Mouse (Mus musculus) liver, embryonic 14.5 days (tissue): ENCODE measurements around the gene Samd4.

Experiments used
- CTCF ChIP-seq: IDR thresholded peaks from 2 replicates; pipeline ENCODE4 v1.5.1; 2016; ENCODE audit warnings: antibody characterized with exemption, low read depth, control low read depth
- EP300 ChIP-seq: IDR thresholded peaks from 2 replicates; pipeline ENCODE4 v1.6.1; 2016; ENCODE audit warnings: antibody characterized with exemption, low read depth

- TF ChIP-seq CTCF (no peak), EP300 (no peak)
Measured at GRCm38 (mm10) chr14:46970673-46971072, 88.0 kb downstream of the Samd4 start.
